Mouse (Mus musculus) heart, embryonic 14.5 days (tissue): Measurements from ENCODE around the gene Tekt4. TPM values are rescaled to one million over a fixed set of nuclear protein-coding genes. Genes with fewer than 3 reads are reported as not detected.

Experiments used
- ATAC-seq: fragments of 200-750 bp; cut with Nextera tagmentation; 2 replicates; pipeline ENCODE4 v1.8.0; 2017; ENCODE audit warnings: low read depth, moderate TSS enrichment; ENCODE audit not compliant: insufficient number of reproducible peaks, insufficient read depth, low FRiP score
- H3K27ac ChIP-seq, 2 experiments: fragments of 200-500 bp in 1 of 2; fragments of 300-500 bp in 1 of 2; sonication (generic) in 1 of 2; replicated peaks in 1 of 2; 2 replicates each; pipeline ENCODE4 v1.5.1; 2012 to 2014; ENCODE audit warnings: low read depth in 2 of 2, low read length in 2 of 2, control low read depth in 1 of 2, mild to moderate bottlenecking in 1 of 2, mixed read lengths in 1 of 2; ENCODE audit not compliant: control insufficient read depth in 1 of 2, insufficient read depth in 1 of 2
- H3K27me3 ChIP-seq: fragments of 300-500 bp; sonication (generic); 2 replicates; pipeline ENCODE4 v1.6.1; 2014; ENCODE audit warnings: mild to moderate bottlenecking, low read length, control low read depth; ENCODE audit not compliant: control insufficient read depth, insufficient read depth
- H3K36me3 ChIP-seq: fragments of 300-500 bp; sonication (generic); 2 replicates; pipeline ENCODE4 v1.6.1; 2014; ENCODE audit warnings: mild to moderate bottlenecking, control low read depth, low read length, mixed read lengths; ENCODE audit not compliant: control insufficient read depth, insufficient read depth
- H3K4me1 ChIP-seq, 2 experiments: fragments of 200-500 bp in 1 of 2; fragments of 300-500 bp in 1 of 2; sonication (generic) in 1 of 2; 2 replicates each; pipeline ENCODE4 v1.6.1; 2012 to 2014; ENCODE audit warnings: low read length in 2 of 2, control low read depth in 1 of 2, mixed read lengths in 1 of 2; ENCODE audit not compliant: control insufficient read depth in 2 of 2, insufficient read depth in 2 of 2
- H3K4me2 ChIP-seq: fragments of 300-500 bp; sonication (generic); 2 replicates; pipeline ENCODE4 v1.6.1; 2014; ENCODE audit warnings: mild to moderate bottlenecking, low read length
- H3K4me3 ChIP-seq, 2 experiments: fragments of 200-500 bp in 1 of 2; fragments of 300-500 bp in 1 of 2; sonication (generic) in 1 of 2; 2 replicates each; pipeline ENCODE4 v1.5.1; 2012 to 2014; ENCODE audit warnings: low read length in 2 of 2, mild to moderate bottlenecking in 2 of 2, control low read depth in 1 of 2, low read depth in 1 of 2, moderate library complexity in 1 of 2; ENCODE audit not compliant: control insufficient read depth in 1 of 2, insufficient read depth in 1 of 2
- H3K9ac ChIP-seq: fragments of 300-500 bp; sonication (generic); 2 replicates; pipeline ENCODE4 v1.6.1; 2014; ENCODE audit warnings: mild to moderate bottlenecking, low read length
- H3K9me3 ChIP-seq: fragments of 300-500 bp; sonication (generic); 2 replicates; pipeline ENCODE4 v1.6.1; 2016; ENCODE audit warnings: low read length, control low read depth; ENCODE audit not compliant: control insufficient read depth
- WGBS: fragments of 180-500 bp; shearing (Covaris S2); extraction: QIAGEN DNeasy Blood & Tissue Kit; methylation state at CpG from one replicate; pipeline ENCODE4 v1.1.7; 2014; 5-methylcytosine and 5-hydroxymethylcytosine counted together
- polyA plus RNA-seq: library from polyadenylated mRNA; unstranded; fragments of >200 nt; fragmentation: Nextera tagmentation; extraction: Ambion mirVana; gene quantifications from 2 replicates; pipeline ENCODE4 v1.2.1, GENCODE M21; 2014

Gene Tekt4
- polyA plus RNA-seq, 1 experiment from 2014 or later = 0.47 TPM

DNA sequence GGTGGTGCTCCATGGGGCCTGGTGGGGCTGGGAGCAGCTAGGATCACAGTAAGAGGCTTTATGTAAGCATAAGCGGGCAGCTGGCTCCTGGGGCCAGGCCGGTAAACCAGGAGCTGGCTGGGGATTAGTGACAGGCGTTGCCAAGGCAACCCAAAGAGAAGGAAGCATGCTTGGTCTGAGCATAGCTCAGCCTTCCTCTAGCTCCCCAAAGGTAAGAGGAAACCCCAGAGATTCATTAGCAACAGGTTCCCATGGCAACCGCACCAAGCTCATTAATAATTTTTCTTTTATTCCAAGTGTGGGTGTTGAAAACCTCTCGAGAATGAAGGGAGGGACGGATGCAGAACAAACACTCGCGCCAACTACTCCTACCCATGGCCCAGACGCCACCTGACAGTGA lies 35.5 kb upstream of the Tekt4 start:
- no peak overlapping the region for H3K4me3 ChIP-seq
- no peaks in the 10 kb centered on the region for H3K27me3 ChIP-seq
- WGBS = 54% methylated on average over 9 of the region's 9 CpGs
- no peak overlapping the region for H3K9ac ChIP-seq
- no peaks in the 10 kb centered on the region for H3K9me3 ChIP-seq
- peaks cover 50 to 59% of the 10 kb centered on the region in 2 experiments for H3K4me1 ChIP-seq
- H3K27ac ChIP-seq = no peak overlapping the region
- H3K36me3 ChIP-seq = peaks cover 13% of the 10 kb centered on the region; the same call in 1 of the 2 replicates
- H3K4me2 ChIP-seq = no peak overlapping the region
- no peak for ATAC-seq

DNA sequence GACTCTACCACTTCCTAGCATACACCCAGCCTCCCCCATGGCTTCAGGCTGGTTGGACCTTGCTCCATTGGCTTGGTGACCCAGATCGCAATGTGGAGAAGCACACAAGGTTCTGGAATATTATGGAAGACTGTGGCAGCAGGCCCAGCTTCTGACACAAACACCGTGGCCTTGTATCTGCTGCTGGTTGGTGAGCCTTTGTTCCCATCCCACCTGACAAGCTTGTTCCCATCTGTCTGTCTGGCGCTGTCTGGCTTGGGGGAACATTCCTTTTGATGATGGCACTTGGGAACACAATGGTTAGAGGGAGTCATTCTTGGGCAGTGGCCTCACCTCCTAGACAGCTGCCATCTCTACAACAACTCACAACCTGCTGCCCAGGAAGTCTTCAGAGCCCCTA lies 33.4 kb upstream of the Tekt4 start:
- H3K27ac ChIP-seq = no peak overlapping the region
- peaks cover 41 to 55% of the 10 kb centered on the region in 2 experiments for H3K4me1 ChIP-seq
- WGBS = 87% methylated on average over 3 of the region's 3 CpGs
- no peak for ATAC-seq
- no peak overlapping the region for H3K9ac ChIP-seq
- H3K9me3 ChIP-seq = no peaks in the 10 kb centered on the region
- H3K4me2 ChIP-seq = no peak overlapping the region
- peaks cover 13% of the 10 kb centered on the region; the same call in 1 of the 2 replicates for H3K36me3 ChIP-seq
- H3K4me3 ChIP-seq = no peak overlapping the region
- H3K27me3 ChIP-seq = no peaks in the 10 kb centered on the region

DNA sequence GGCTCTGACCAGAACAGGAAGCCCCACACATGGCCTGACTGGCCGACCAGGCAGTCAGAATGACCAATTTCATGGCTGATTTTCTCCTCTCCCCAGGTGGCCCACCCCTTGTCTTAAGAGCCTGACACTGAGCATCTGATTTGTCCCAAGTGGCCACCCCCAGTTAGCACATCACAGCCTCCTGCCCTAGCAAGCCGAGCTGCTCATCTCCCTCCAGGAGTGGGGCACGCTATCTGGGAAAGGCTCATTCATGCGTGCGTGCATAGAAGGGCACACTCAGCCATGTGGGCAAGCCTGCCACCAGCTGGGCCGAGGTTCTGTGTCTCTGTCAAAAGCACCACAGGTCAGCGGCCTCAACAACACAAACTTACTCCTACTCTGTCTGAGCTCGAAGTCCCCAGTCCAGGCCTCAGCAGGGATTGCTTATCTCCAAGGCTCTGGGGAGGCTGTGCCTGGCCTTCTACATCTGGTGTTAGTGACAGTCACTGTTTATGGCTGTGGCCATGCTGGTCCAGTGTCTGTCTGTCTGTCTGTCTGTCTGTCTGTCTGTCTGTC lies 29.8 kb upstream of the Tekt4 start:
- H3K27ac ChIP-seq = peak overlapping the region; percentile 4 to 33; a peak in 1 of 4 replicates
- no peak overlapping the region for H3K4me2 ChIP-seq
- ATAC-seq = no peak
- WGBS = 29% methylated on average over 8 of the region's 8 CpGs
- H3K4me1 ChIP-seq = peaks cover 38 to 57% of the 10 kb centered on the region in 2 experiments
- H3K36me3 ChIP-seq = peaks cover 18% of the 10 kb centered on the region
- no peak overlapping the region for H3K4me3 ChIP-seq
- no peaks in the 10 kb centered on the region for H3K27me3 ChIP-seq
- no peaks in the 10 kb centered on the region for H3K9me3 ChIP-seq
- H3K9ac ChIP-seq = no peak overlapping the region; the same call in 1 of the 2 replicates

DNA sequence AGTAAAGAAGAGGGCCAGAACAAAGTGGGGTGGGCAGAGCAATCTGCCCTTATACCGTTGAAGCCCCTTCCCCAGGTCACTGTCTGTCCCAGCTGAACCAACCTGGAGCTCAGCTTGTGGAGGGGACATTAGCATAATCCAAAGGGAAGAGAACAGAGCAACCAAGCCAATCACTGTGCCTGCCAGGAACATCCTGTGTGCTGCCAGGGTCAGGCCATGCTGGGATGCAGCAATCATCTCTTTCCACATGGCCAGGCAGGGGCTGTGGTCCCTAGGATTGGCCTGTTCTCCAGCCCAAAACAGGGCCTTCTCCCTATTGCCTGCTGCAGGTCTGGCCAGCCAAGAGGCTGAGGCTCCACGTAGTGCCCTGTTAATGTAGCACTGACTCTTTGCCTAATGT lies 28.4 kb upstream of the Tekt4 start:
- Histone ChIP-seq H3K27ac (no peak overlapping the region; a peak in 1 of 4 replicates), H3K4me3 (no peak overlapping the region), H3K4me1 (peaks cover 49 to 65% of the 10 kb centered on the region in 2 experiments), H3K4me2 (no peak overlapping the region), H3K9ac (no peak overlapping the region), H3K9me3 (no peaks in the 10 kb centered on the region), H3K36me3 (peaks cover 14% of the 10 kb centered on the region), H3K27me3 (no peaks in the 10 kb centered on the region)
- no peak for ATAC-seq
- WGBS = 72% methylated on average over 2 of the region's 2 CpGs

DNA sequence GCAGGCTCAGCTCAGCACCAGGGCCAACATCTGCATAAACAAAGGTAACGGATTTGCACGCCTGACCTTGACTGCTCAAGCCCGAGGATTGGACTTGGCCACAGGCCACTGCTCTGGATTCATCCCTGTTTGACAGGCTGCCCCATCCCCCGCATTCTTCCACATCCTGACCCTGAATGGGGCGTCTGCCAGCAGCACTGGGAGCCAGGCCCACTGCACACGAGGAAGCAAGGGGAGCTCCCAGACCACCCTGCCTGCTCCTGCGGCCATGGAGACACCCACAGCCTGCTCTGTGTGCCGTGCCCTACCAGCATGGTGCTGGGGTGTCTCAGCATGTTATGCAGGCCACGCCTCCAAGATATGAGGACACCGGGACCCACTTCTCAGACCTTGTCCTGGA lies 27.0 kb upstream of the Tekt4 start:
- peak; percentile 55 for ATAC-seq
- Histone ChIP-seq H3K4me1 (peaks cover 53 to 74% of the 10 kb centered on the region in 2 experiments), H3K4me3 (no peak overlapping the region), H3K4me2 (peak overlapping the region; percentile 3; the same call in 1 of the 2 replicates), H3K9me3 (no peaks in the 10 kb centered on the region), H3K27ac (peak overlapping the region; percentile 27 to 76), H3K36me3 (peaks cover 14% of the 10 kb centered on the region), H3K27me3 (no peaks in the 10 kb centered on the region), H3K9ac (peak overlapping the region; percentile 44; the same call in 1 of the 2 replicates)
- WGBS = 8% methylated on average over 10 of the region's 10 CpGs

DNA sequence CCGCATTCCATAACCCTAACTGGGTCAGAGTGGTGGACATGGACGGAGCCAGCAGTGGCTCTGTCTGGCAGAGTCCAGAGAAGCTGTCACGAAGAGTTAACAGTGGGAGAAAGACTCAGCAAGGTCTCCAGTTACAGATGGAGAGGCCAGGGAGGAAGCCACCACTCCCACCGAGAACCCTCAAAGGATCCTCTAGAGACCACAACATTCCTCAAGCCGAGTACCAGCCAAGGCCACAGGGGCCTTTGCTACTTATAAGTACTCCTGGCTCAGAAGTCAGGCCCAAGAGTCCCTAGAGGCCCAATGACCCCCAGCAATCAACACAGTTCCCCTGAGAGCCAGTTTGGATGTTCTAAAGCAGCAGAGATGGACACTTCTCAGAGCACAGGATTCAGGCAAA lies 25.2 kb upstream of the Tekt4 start:
- H3K27me3 ChIP-seq = no peaks in the 10 kb centered on the region
- no peak overlapping the region for H3K4me2 ChIP-seq
- peaks cover 50 to 76% of the 10 kb centered on the region in 2 experiments for H3K4me1 ChIP-seq
- peak overlapping the region; percentile 92; the same call in 1 of the 2 replicates for H3K9ac ChIP-seq
- no peak overlapping the region for H3K4me3 ChIP-seq
- no peaks in the 10 kb centered on the region for H3K9me3 ChIP-seq
- WGBS = 35% methylated on average over 5 of the region's 5 CpGs
- ATAC-seq = no peak
- H3K27ac ChIP-seq = peak overlapping the region; percentile 21 to 71; a peak in 3 of 4 replicates
- H3K36me3 ChIP-seq = peaks cover 7% of the 10 kb centered on the region

DNA sequence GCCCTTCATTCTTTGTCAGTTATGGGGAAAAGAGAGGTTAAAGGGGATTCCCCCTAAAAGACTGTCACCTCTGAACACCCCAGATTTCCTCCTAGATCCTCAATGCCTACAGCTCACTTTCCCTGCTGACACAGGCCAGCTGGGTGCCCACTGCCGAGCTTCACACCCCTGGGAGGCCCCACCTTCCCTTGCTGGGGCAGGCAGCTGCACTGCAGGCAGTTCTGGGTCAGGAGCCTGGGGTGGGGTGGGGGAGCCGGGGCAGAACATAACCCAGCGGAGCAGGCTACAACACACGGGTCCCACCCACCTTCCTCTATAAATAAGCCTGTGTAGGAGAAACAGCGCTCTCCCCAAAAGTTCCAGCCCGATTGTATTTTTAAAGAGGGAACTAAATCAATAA lies 24.5 kb upstream of the Tekt4 start:
- peaks cover 7% of the 10 kb centered on the region for H3K36me3 ChIP-seq
- H3K27ac ChIP-seq = peak overlapping the region; percentile 32 to 71
- WGBS = 28% methylated on average over 6 of the region's 6 CpGs
- ATAC-seq = no peak
- H3K4me3 ChIP-seq = no peak overlapping the region
- no peaks in the 10 kb centered on the region for H3K27me3 ChIP-seq
- H3K4me2 ChIP-seq = peak overlapping the region; percentile 89
- peaks cover 48 to 76% of the 10 kb centered on the region in 2 experiments for H3K4me1 ChIP-seq
- no peaks in the 10 kb centered on the region for H3K9me3 ChIP-seq
- peak overlapping the region; percentile 92; the same call in 1 of the 2 replicates for H3K9ac ChIP-seq

DNA sequence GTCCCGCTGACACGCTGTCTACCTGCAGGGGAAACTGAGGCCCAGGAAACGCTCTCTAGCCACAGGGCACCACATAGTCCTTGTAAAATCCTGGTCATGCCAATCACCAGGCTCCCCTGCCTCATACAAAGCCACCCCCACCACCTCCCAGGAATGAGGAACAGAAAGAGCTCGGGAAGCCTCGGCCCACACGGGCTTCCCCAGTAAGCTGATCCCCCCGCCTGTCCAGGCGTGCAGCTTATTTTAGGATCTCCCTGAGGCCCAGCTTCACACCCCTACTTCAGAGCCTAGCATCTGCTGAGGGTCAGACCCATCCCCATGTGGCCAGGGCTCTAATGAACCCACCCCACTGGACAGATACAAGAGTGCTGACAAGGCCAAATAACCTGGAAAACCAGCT lies 23.9 kb upstream of the Tekt4 start:
- 16% methylated on average over 8 of the region's 8 CpGs for WGBS
- peak overlapping the region; percentile 92; the same call in 1 of the 2 replicates for H3K9ac ChIP-seq

More for the DNA sequence above, 23.9 kb upstream of the Tekt4 start:
- H3K4me3 ChIP-seq = no peak overlapping the region
- peak overlapping the region; percentile 89 for H3K4me2 ChIP-seq
- H3K36me3 ChIP-seq = peaks cover 7% of the 10 kb centered on the region
- H3K27ac ChIP-seq = peak overlapping the region; percentile 32 to 71
- peaks cover 45 to 74% of the 10 kb centered on the region in 2 experiments for H3K4me1 ChIP-seq
- H3K27me3 ChIP-seq = no peaks in the 10 kb centered on the region; the same call in 1 of the 2 replicates
- ATAC-seq = no peak
- H3K9me3 ChIP-seq = no peaks in the 10 kb centered on the region
